Mouse (Mus musculus): Measurements from ENCODE around the gene Sphk1. TPM values are rescaled to one million over a fixed set of nuclear protein-coding genes. Genes with fewer than 3 reads are reported as not detected.

The Sphk1 gene
- polyA plus RNA-seq (2012; rRNA removed): 41.8 and 45.8 TPM in 2 replicates

- Histone ChIP-seq H3K4me3 (replicated peaks; ENCODE audit: extremely low read depth, low read depth, low read length) (peak within 1 kb of the TSS; percentile 25), H3K4me1 (ENCODE audit: control insufficient read depth, insufficient read depth, low read length) (peaks cover 14% of the 10 kb centered on the region)
- TF ChIP-seq POLR2A (IDR thresholded peaks at IDR 0.05; ENCODE audit: borderline replicate concordance, extremely low read depth, low read depth, low read length) (no peak), CTCF (IDR thresholded peaks at IDR 0.05; ENCODE audit: insufficient read depth, low read length) (no peak)
- DNase-seq: peak; percentile 55
- WGBS: 52% methylated on average over 11 of the region's 11 CpGs
These were observed at the start of gene Sphk1 for GRCm38 (mm10) chr11:116530187-116531147. Gene Sphk1, plus strand, starts transcription at chr11:116530925.

GRCm38 (mm10) chr11:116480975-116481374, 49.8 kb upstream of the Sphk1 start:
- TF ChIP-seq CTCF (IDR thresholded peaks at IDR 0.05; ENCODE audit: insufficient read depth, low read length) (no peak), POLR2A (IDR thresholded peaks at IDR 0.05; ENCODE audit: borderline replicate concordance, extremely low read depth, low read depth, low read length) (no peak)
- Histone ChIP-seq H3K4me1 (ENCODE audit: control insufficient read depth, insufficient read depth, low read length) (no peaks in the 10 kb centered on the region), H3K4me3 (replicated peaks; ENCODE audit: extremely low read depth, low read depth, low read length) (no peak overlapping the region)
- no peak for DNase-seq
- 94% methylated on average over 8 of the region's 8 CpGs for WGBS

- WGBS: 83% methylated on average over 7 of the region's 7 CpGs
- no peaks in the 10 kb centered on the region for H3K4me1 ChIP-seq (ENCODE audit: control insufficient read depth, insufficient read depth, low read length)
- TF ChIP-seq CTCF (IDR thresholded peaks at IDR 0.05; ENCODE audit: insufficient read depth, low read length) (no peak), POLR2A (IDR thresholded peaks at IDR 0.05; ENCODE audit: borderline replicate concordance, extremely low read depth, low read depth, low read length) (no peak)
- no peak for DNase-seq
- H3K4me3 ChIP-seq (replicated peaks; ENCODE audit: extremely low read depth, low read depth, low read length): no peak overlapping the region
These were observed 48.9 kb upstream of the Sphk1 start for GRCm38 (mm10) chr11:116481776-116482175.

- no peak overlapping the region for H3K4me3 ChIP-seq (replicated peaks; ENCODE audit: extremely low read depth, low read depth, low read length)
- DNase-seq: no peak
- TF ChIP-seq POLR2A (IDR thresholded peaks at IDR 0.05; ENCODE audit: borderline replicate concordance, extremely low read depth, low read depth, low read length): no peak
- no peak for TF ChIP-seq CTCF (IDR thresholded peaks at IDR 0.05; ENCODE audit: insufficient read depth, low read length)
- peaks cover 2% of the 10 kb centered on the region; the same call in 1 of the 2 replicates for H3K4me1 ChIP-seq (ENCODE audit: control insufficient read depth, insufficient read depth, low read length)
- WGBS: 87% methylated on average over 8 of the region's 8 CpGs
These were observed 46.5 kb upstream of the Sphk1 start for GRCm38 (mm10) chr11:116484261-116484660.

DNA sequence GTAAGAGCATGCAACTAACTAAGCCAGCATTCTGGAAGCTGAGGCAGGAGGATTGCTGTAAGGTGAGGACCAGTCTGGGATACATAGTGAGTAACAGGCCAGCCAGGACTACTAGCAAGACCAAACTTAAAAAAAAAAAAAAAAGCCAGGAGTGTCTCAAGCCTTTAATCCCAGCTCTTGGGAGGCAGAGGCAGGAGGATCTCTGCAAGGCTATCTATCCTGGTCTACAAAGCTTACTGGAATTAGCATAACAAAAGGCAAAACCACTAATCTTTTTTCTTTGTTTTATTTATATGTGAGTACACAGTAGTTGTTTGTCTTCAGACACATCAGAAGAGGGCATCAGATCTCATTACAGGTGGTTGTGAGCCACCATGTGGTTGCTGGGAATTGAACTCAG, 42.5 kb upstream of the Sphk1 start:
- no peak for TF ChIP-seq CTCF (IDR thresholded peaks at IDR 0.05; ENCODE audit: insufficient read depth, low read length)
- TF ChIP-seq POLR2A (IDR thresholded peaks at IDR 0.05; ENCODE audit: borderline replicate concordance, extremely low read depth, low read depth, low read length): no peak
- Histone ChIP-seq H3K4me1 (ENCODE audit: control insufficient read depth, insufficient read depth, low read length) (peaks cover 2% of the 10 kb centered on the region), H3K4me3 (replicated peaks; ENCODE audit: extremely low read depth, low read depth, low read length) (no peak overlapping the region)
- no peak for DNase-seq

- DNase-seq: no peak
- TF ChIP-seq CTCF (IDR thresholded peaks at IDR 0.05; ENCODE audit: insufficient read depth, low read length) (0 out of 2 replicates have a peak, but pooled peaks have one; percentile 17), POLR2A (IDR thresholded peaks at IDR 0.05; ENCODE audit: borderline replicate concordance, extremely low read depth, low read depth, low read length) (no peak)
- no peak overlapping the region for H3K4me3 ChIP-seq (replicated peaks; ENCODE audit: extremely low read depth, low read depth, low read length)
- H3K4me1 ChIP-seq (ENCODE audit: control insufficient read depth, insufficient read depth, low read length): peaks cover 2% of the 10 kb centered on the region
- WGBS: 55% methylated on average over 14 of the region's 14 CpGs
These were observed 41.9 kb upstream of the Sphk1 start for GRCm38 (mm10) chr11:116488693-116489375.

- WGBS: under 1% methylated on average over 39 of the region's 39 CpGs
- TF ChIP-seq CTCF (IDR thresholded peaks at IDR 0.05; ENCODE audit: insufficient read depth, low read length): no peak
- no peak for TF ChIP-seq POLR2A (IDR thresholded peaks at IDR 0.05; ENCODE audit: borderline replicate concordance, extremely low read depth, low read depth, low read length)
These were observed 40.9 kb upstream of the Sphk1 start for GRCm38 (mm10) chr11:116489771-116490231.

GRCm38 (mm10) chr11:116490232-116491107, 40.3 kb upstream of the Sphk1 start:
- Histone ChIP-seq H3K4me1 (ENCODE audit: control insufficient read depth, insufficient read depth, low read length) (peaks cover 2% of the 10 kb centered on the region), H3K4me3 (replicated peaks; ENCODE audit: extremely low read depth, low read depth, low read length) (peak overlapping the region; percentile 95)
- WGBS: under 1% methylated on average over 58 of the region's 62 CpGs
- TF ChIP-seq POLR2A (IDR thresholded peaks at IDR 0.05; ENCODE audit: borderline replicate concordance, extremely low read depth, low read depth, low read length): peak; percentile 85
- no peak for TF ChIP-seq CTCF (IDR thresholded peaks at IDR 0.05; ENCODE audit: insufficient read depth, low read length)
- DNase-seq: peak; percentile 90

More at GRCm38 (mm10) chr11:116489771-116490231, 40.9 kb upstream of the Sphk1 start:
- Histone ChIP-seq H3K4me3 (replicated peaks; ENCODE audit: extremely low read depth, low read depth, low read length) (peak overlapping the region; percentile 95), H3K4me1 (ENCODE audit: control insufficient read depth, insufficient read depth, low read length) (peaks cover 2% of the 10 kb centered on the region)
- DNase-seq: no peak
